Mouse (Mus musculus): ENCODE measurements at regions not wholly inside any gene's neighbourhood (a gene's known extent, or its start where the extent isn't known, plus 50 kb on each side); places are given as distances from the start of the nearest gene placed in this dataset.

- no peak for DNase-seq
These were observed 1004.7 kb upstream of the A1bg start for GRCm38 (mm10) chr15:61927385-61928120.

GRCm38 (mm10) chr15:61920041-61920440, 997.2 kb upstream of the A1bg start:
- DNase-seq, result no peak

- no peak for DNase-seq
These were observed 990.8 kb upstream of the A1bg start for GRCm38 (mm10) chr15:61913546-61914160.

- DNase-seq, result no peak
These were observed 982.5 kb upstream of the A1bg start for GRCm38 (mm10) chr15:61905165-61905845.

- no peak for DNase-seq
These were observed 977.0 kb upstream of the A1bg start for GRCm38 (mm10) chr15:61899809-61900208.

- DNase-seq, result no peak
These were observed 974.8 kb upstream of the A1bg start for GRCm38 (mm10) chr15:61897566-61897965.

GRCm38 (mm10) chr15:61890330-61890729, 967.5 kb upstream of the A1bg start:
- no peak for DNase-seq

- DNase-seq, result no peak
These were observed 965.9 kb upstream of the A1bg start for GRCm38 (mm10) chr15:61888569-61889326.

GRCm38 (mm10) chr15:61879408-61879807, 956.6 kb upstream of the A1bg start:
- no peak for DNase-seq

GRCm38 (mm10) chr15:61873047-61873446, 950.2 kb upstream of the A1bg start:
- DNase-seq, result no peak

- no peak for DNase-seq
These were observed 937.9 kb upstream of the A1bg start for GRCm38 (mm10) chr15:61860759-61861158.

GRCm38 (mm10) chr15:61855880-61856279, 933.1 kb upstream of the A1bg start:
- no peak for DNase-seq

GRCm38 (mm10) chr15:61812671-61813070, 889.9 kb upstream of the A1bg start:
- no peak for DNase-seq

- DNase-seq, result no peak
These were observed 882.6 kb upstream of the A1bg start for GRCm38 (mm10) chr15:61805379-61805778.

GRCm38 (mm10) chr15:61800155-61800554, 877.3 kb upstream of the A1bg start:
- DNase-seq, result no peak

- DNase-seq, result no peak
These were observed 875.0 kb upstream of the A1bg start for GRCm38 (mm10) chr15:61797827-61798226.

GRCm38 (mm10) chr15:61794506-61794905, 871.7 kb upstream of the A1bg start:
- no peak for DNase-seq

- no peak for DNase-seq
These were observed 867.2 kb upstream of the A1bg start for GRCm38 (mm10) chr15:61789847-61790562.

- no peak for DNase-seq
These were observed 864.2 kb upstream of the A1bg start for GRCm38 (mm10) chr15:61787046-61787445.

- DNase-seq, result no peak
These were observed 858.7 kb upstream of the A1bg start for GRCm38 (mm10) chr15:61781531-61781930.

- no peak for DNase-seq
These were observed 850.2 kb upstream of the A1bg start for GRCm38 (mm10) chr15:61772996-61773395.

GRCm38 (mm10) chr15:61770721-61771542, 848.1 kb upstream of the A1bg start:
- DNase-seq, result no peak
